Mouse (Mus musculus): ENCODE data around the gene Fgd5. TPM values are rescaled to one million over a fixed set of nuclear protein-coding genes. Genes with fewer than 3 reads are reported as not detected.

The Fgd5 gene
- polyA plus RNA-seq, 1 experiment from 2014 or later: 11.9 TPM

DNA sequence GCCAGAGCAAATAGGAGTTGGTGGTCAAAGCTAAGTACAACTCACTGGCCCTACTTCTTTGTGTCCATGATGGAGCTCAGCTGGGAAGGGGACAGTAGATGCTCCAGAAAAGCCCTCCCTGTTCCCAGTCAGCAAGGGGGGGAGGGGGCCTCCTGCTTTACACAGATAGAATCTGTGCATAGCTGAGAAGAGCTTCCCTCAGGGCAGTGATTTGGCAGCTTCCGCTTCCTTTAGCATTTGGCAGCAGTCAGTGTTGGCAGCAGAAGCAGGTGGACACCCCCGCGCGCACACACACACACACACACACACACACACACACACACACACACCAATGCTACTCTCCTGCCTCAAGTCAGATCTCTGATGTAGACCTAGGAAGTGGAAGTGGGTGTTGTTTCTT is 63.4 kb downstream of the Fgd5 start:
- Histone ChIP-seq H3K27ac (no peak overlapping the region), H3K9me3 (replicated peaks; ENCODE audit: low read length) (no peaks in the 10 kb centered on the region), H3K9ac (ENCODE audit: low read depth, low read length) (no peak overlapping the region), H3K4me3 (replicated peaks; ENCODE audit: low read depth, low read length) (no peak overlapping the region), H3K36me3 (ENCODE audit: insufficient read depth, low read length) (no peaks in the 10 kb centered on the region), H3K4me2 (ENCODE audit: low read length) (no peak overlapping the region), H3K27me3 (ENCODE audit: insufficient read depth, low read length) (no peaks in the 10 kb centered on the region), H3K4me1 (replicated peaks; ENCODE audit: insufficient read depth, low read length) (no peaks in the 10 kb centered on the region)
- WGBS: 76% methylated on average over 4 of the region's 4 CpGs
- no peak for DNase-seq (ENCODE audit: low spot score)
- TF ChIP-seq CTCF (IDR thresholded peaks at IDR 0.05; ENCODE audit: low read depth): no peak
- no peak for ATAC-seq (replicated peaks; ENCODE audit: low FRiP score, low read depth)

DNA sequence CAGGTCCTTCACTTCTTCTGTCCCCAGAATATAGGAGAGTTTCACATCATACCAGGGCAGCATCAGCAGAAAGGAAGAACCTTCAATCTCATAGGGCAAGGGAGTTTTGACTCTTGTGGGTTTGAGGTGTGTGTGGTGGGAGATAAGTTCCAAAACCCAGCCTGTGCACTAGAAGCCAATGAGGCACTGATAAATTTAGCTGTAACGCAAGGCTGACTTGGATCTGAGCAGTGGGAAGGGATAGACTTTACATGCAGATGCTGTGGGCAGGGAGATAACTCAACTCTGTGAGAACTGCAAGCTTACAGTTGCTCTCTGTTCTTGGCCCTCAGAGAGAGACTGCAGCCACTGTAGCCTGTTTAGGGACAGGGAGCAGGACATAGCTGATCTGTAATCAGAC is 64.2 kb downstream of the Fgd5 start:
- H3K9me3 ChIP-seq (replicated peaks; ENCODE audit: low read length): no peaks in the 10 kb centered on the region
- no peak overlapping the region for H3K4me2 ChIP-seq (ENCODE audit: low read length)
- TF ChIP-seq CTCF (IDR thresholded peaks at IDR 0.05; ENCODE audit: low read depth): no peak
- no peak overlapping the region for H3K9ac ChIP-seq (ENCODE audit: low read depth, low read length)
- no peaks in the 10 kb centered on the region for H3K27me3 ChIP-seq (ENCODE audit: insufficient read depth, low read length)
- H3K4me3 ChIP-seq (replicated peaks; ENCODE audit: low read depth, low read length): no peak overlapping the region
- H3K27ac ChIP-seq: no peak overlapping the region
- WGBS: 76% methylated on average over 1 of the region's 1 CpGs
- no peaks in the 10 kb centered on the region for H3K4me1 ChIP-seq (replicated peaks; ENCODE audit: insufficient read depth, low read length)
- DNase-seq (ENCODE audit: low spot score) (no peak), ATAC-seq (replicated peaks; ENCODE audit: low FRiP score, low read depth) (no peak)
- H3K36me3 ChIP-seq (ENCODE audit: insufficient read depth, low read length): no peaks in the 10 kb centered on the region

DNA sequence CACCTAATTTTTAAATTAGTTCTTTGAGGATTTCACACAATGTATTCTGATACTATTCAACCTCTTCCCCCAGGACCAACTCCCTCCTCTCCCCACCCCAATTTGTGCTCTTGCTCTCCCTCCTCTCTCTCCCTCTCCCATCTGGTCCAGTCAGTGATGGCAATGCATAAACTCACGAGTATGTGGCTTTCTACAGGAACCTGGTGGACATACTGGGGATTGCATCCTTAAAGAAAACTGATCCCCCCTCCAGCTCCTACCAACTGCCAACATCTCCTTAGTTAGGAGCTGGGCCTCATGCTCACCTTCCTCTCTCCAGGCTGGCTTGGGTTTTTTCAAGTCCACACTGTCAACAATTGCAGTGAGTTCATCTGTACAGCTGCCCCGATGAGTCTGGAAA is 79.1 kb downstream of the Fgd5 start:
- WGBS: 58% methylated on average over 2 of the region's 2 CpGs
- Histone ChIP-seq H3K4me3 (replicated peaks; ENCODE audit: low read depth, low read length) (no peak overlapping the region), H3K4me2 (ENCODE audit: low read length) (no peak overlapping the region), H3K9ac (ENCODE audit: low read depth, low read length) (no peak overlapping the region), H3K27me3 (ENCODE audit: insufficient read depth, low read length) (no peaks in the 10 kb centered on the region), H3K36me3 (ENCODE audit: insufficient read depth, low read length) (0 out of 2 replicates have a peak, but pooled peaks cover 4% of the 10 kb centered on the region), H3K9me3 (replicated peaks; ENCODE audit: low read length) (no peaks in the 10 kb centered on the region), H3K27ac (no peak overlapping the region), H3K4me1 (replicated peaks; ENCODE audit: insufficient read depth, low read length) (no peaks in the 10 kb centered on the region)
- DNase-seq (ENCODE audit: low spot score) (peak; percentile 31), ATAC-seq (replicated peaks; ENCODE audit: low FRiP score, low read depth) (no peak)
- peak; percentile 60 for TF ChIP-seq CTCF (IDR thresholded peaks at IDR 0.05; ENCODE audit: low read depth)

DNA sequence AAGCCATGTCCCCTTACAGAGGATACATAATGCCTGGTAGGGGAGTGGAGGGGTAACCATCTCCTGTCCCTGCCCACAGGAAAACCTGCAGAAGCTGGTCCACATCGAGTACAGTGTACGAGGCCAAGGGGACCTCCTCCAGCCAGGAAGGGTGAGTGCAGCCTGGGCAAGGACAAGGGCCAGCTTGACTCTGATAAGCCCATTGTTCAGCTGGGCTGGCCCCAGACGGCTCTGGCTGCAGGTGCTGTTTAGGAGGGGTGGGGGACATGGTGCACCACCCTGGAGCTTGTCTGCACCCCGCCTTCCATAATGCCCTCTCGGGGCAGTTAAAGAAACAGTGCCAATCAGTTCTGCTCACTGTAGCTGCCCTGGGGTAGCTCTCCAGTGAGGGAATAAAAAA is 83.0 kb downstream of the Fgd5 start:
- H3K4me2 ChIP-seq (ENCODE audit: low read length): no peak overlapping the region
- WGBS: 66% methylated on average over 5 of the region's 5 CpGs
- 0 out of 2 replicates have a peak, but pooled peaks cover 4% of the 10 kb centered on the region for H3K36me3 ChIP-seq (ENCODE audit: insufficient read depth, low read length)
- TF ChIP-seq CTCF (IDR thresholded peaks at IDR 0.05; ENCODE audit: low read depth): no peak
- no peaks in the 10 kb centered on the region for H3K9me3 ChIP-seq (replicated peaks; ENCODE audit: low read length)
- H3K4me1 ChIP-seq (replicated peaks; ENCODE audit: insufficient read depth, low read length): no peaks in the 10 kb centered on the region
- no peak overlapping the region for H3K4me3 ChIP-seq (replicated peaks; ENCODE audit: low read depth, low read length)
- H3K9ac ChIP-seq (ENCODE audit: low read depth, low read length): no peak overlapping the region
- no peaks in the 10 kb centered on the region for H3K27me3 ChIP-seq (ENCODE audit: insufficient read depth, low read length)
- no peak overlapping the region for H3K27ac ChIP-seq
- no peak for ATAC-seq (replicated peaks; ENCODE audit: low FRiP score, low read depth)
- DNase-seq (ENCODE audit: low spot score): no peak

DNA sequence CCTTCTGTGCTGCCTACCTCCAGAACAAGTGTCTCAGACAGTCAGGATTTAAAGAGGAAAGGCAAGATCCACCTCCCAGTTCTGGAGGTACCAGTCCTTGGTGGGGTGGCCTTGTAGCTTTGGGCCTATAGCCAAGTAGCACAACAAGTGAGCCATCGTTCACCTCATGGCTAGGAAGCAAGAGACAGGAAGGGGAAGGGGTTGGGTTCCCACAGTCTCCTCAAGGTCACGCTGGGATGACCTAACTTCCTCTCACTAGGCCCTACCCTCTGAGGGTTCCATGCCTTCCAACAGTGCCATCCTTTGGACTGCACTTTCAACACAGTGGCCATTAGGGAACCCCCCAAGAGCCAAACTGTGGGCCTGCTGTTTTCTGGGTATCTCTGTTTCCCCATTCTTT is 84.8 kb downstream of the Fgd5 start:
- TF ChIP-seq CTCF (IDR thresholded peaks at IDR 0.05; ENCODE audit: low read depth): no peak
- Histone ChIP-seq H3K9me3 (replicated peaks; ENCODE audit: low read length) (no peaks in the 10 kb centered on the region), H3K4me3 (replicated peaks; ENCODE audit: low read depth, low read length) (no peak overlapping the region), H3K9ac (ENCODE audit: low read depth, low read length) (no peak overlapping the region), H3K27me3 (ENCODE audit: insufficient read depth, low read length) (no peaks in the 10 kb centered on the region), H3K4me2 (ENCODE audit: low read length) (no peak overlapping the region), H3K4me1 (replicated peaks; ENCODE audit: insufficient read depth, low read length) (no peaks in the 10 kb centered on the region), H3K36me3 (ENCODE audit: insufficient read depth, low read length) (0 out of 2 replicates have a peak, but pooled peaks cover 4% of the 10 kb centered on the region), H3K27ac (no peak overlapping the region)
- ATAC-seq (replicated peaks; ENCODE audit: low FRiP score, low read depth) (no peak), DNase-seq (ENCODE audit: low spot score) (no peak)
- WGBS: 70% methylated on average over 2 of the region's 2 CpGs

DNA sequence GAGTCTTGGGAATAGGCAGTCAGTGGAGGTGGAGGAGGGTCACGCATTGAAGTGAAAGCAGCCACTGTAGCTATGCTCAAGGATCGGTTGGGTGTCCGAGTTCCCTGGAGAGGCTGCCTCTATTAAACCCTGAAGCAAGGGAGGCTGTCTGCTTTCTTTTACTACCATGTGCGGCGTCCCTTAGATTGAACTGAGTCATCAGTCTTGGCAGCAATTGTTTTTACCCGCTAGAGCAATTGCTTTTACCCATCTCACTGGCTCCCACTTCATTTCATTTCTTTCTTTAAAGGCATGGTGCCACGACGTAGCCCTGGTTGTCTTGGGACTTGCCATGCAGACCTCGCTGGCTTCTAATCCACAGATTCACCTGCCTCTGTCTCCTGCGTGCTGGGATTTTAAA is 85.4 kb downstream of the Fgd5 start:
- TF ChIP-seq CTCF (IDR thresholded peaks at IDR 0.05; ENCODE audit: low read depth): no peak
- Histone ChIP-seq H3K4me2 (ENCODE audit: low read length) (no peak overlapping the region), H3K4me3 (replicated peaks; ENCODE audit: low read depth, low read length) (no peak overlapping the region), H3K9me3 (replicated peaks; ENCODE audit: low read length) (no peaks in the 10 kb centered on the region), H3K9ac (ENCODE audit: low read depth, low read length) (no peak overlapping the region), H3K27me3 (ENCODE audit: insufficient read depth, low read length) (no peaks in the 10 kb centered on the region), H3K36me3 (ENCODE audit: insufficient read depth, low read length) (0 out of 2 replicates have a peak, but pooled peaks cover 4% of the 10 kb centered on the region), H3K4me1 (replicated peaks; ENCODE audit: insufficient read depth, low read length) (no peaks in the 10 kb centered on the region), H3K27ac (no peak overlapping the region)
- WGBS: 78% methylated on average over 10 of the region's 10 CpGs
- DNase-seq (ENCODE audit: low spot score) (no peak), ATAC-seq (replicated peaks; ENCODE audit: low FRiP score, low read depth) (no peak)
